Mouse (Mus musculus): Measurements from ENCODE around the gene Glrp1. TPM values are rescaled to one million over a fixed set of nuclear protein-coding genes. Genes with fewer than 3 reads are reported as not detected.

Gene Glrp1
- total and polyA plus RNA-seq, 3 experiments, result 0.08 to 0.16 TPM; not detected in 1

DNA sequence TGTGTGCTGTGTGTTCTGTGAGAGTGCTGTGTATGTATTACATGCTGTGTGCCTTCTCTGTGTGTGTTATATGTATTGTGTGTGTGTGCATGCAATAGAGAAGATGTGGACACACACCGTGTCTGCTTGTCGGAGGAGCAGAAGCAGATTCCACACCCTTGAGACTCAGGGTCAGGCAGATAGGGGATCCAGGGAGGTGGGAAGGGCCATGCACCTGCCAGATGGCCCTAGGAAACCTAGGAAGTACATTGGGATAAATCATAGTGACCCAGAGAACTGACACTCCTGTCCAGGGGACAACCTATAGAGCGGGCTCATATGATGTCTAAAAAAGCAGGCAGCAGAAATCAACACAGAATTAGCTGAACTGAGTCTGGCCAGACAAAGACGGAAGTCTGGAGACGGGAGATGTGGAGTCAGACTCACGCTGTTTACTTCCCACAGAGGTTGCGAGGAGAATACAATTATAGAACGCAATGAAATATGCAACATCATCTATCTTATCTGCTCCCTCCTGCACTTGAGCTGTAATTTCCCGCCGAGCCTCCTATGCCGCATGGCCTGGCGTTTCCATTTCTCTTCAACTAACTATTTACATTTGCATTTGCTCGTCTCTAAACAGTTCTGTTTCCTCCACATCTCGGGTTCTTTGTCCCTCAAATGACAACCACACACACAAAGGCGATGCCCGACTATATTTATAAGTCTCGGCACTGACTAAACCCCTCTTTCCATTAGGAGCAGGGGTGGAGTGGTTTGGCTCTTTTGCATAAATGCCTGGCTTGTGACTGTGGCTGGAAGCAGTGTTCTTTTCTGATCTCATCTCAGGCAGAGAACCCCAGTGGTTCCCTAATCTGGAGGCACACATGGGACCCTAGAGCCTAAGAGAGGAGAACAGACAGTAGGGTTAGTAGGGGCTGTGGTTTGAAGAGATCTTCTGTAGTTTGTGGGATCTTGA is 27.4 kb downstream of the Glrp1 start:
- H3K36me3 ChIP-seq (ENCODE audit: control insufficient read depth, insufficient read depth, low read length), result no peaks in the 10 kb centered on the region; the same call in 1 of the 2 replicates
- 21% methylated on average over 17 of the region's 17 CpGs for WGBS
- H3K4me3 ChIP-seq, result no peak overlapping the region
- intact Hi-C loops (cut with DNase I), result no loop called here
- no peaks in the 10 kb centered on the region for H3K27me3 ChIP-seq (ENCODE audit: control insufficient read depth, insufficient read depth, low read length)
- peaks cover 7% of the 10 kb centered on the region for H3K4me1 ChIP-seq (ENCODE audit: control insufficient read depth, insufficient read depth, low read length)
- H3K27ac ChIP-seq, result no peak overlapping the region
- TF ChIP-seq POLR2A (IDR thresholded peaks at IDR 0.05; ENCODE audit: insufficient read depth, low read depth, low read length), result no peak
- TF ChIP-seq EP300 (IDR thresholded peaks at IDR 0.05; ENCODE audit: insufficient read depth, low read depth, low read length), result no peak
- TF ChIP-seq CTCF (IDR thresholded peaks at IDR 0.05), result no peak
- no peak overlapping the region for H3K9ac ChIP-seq (ENCODE audit: low read depth, low read length)
- no peak for DNase-seq
- H3K79me2 ChIP-seq (replicated peaks; ENCODE audit: control insufficient read depth, insufficient read depth, low read length), result no peaks in the 10 kb centered on the region

DNA sequence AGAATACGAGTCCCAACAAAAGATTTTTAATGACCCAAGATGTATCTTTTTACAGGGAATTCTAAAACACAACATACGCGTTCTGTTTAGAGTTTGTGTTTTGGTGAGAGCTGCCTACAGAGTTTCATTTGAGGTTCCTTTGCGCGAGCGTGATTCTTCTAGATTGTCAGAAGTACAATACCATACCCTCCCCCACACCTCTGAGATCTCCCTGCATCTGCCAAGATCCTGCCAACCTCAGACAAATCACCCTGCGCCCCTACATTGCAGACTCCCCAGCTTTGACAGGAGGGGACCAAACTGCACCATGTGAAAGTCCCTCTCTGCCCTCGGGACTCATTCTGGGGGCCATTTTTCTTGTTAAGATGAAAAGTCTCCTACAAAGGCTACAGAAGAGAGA is 29.3 kb downstream of the Glrp1 start:
- intact Hi-C loops (cut with DNase I), result no loop called here
- Histone ChIP-seq H3K4me1 (ENCODE audit: control insufficient read depth, insufficient read depth, low read length) (peaks cover 6% of the 10 kb centered on the region), H3K4me3 (no peak overlapping the region), H3K27ac (no peak overlapping the region), H3K36me3 (ENCODE audit: control insufficient read depth, insufficient read depth, low read length) (no peaks in the 10 kb centered on the region), H3K9ac (ENCODE audit: low read depth, low read length) (no peak overlapping the region), H3K79me2 (replicated peaks; ENCODE audit: control insufficient read depth, insufficient read depth, low read length) (no peaks in the 10 kb centered on the region), H3K27me3 (ENCODE audit: control insufficient read depth, insufficient read depth, low read length) (no peaks in the 10 kb centered on the region)
- 94% methylated on average over 8 of the region's 8 CpGs for WGBS
- no peak for DNase-seq
- no peak for TF ChIP-seq POLR2A (IDR thresholded peaks at IDR 0.05; ENCODE audit: insufficient read depth, low read depth, low read length)
- TF ChIP-seq EP300 (IDR thresholded peaks at IDR 0.05; ENCODE audit: insufficient read depth, low read depth, low read length), result no peak
- no peak for TF ChIP-seq CTCF (IDR thresholded peaks at IDR 0.05)

DNA sequence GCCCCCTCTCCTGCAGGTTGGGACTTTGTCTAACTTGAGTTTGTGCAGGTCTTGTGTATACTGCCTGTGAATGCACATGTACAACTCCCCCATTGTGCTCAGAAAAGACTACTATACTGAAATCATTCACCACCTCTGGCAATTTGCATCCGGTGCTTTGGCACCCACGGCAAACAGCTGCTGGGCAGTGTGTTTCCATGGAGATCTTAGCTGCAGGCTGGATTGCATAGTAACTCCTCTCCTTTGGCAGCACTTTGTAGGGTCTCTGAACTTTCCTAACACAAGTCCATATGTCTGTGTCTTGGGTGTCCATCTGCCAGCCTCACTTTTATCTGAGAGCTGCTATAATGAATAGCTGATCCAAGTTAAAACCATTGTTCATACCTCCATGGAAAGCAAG is 31.7 kb downstream of the Glrp1 start:
- no peak for TF ChIP-seq EP300 (IDR thresholded peaks at IDR 0.05; ENCODE audit: insufficient read depth, low read depth, low read length)
- no peak for TF ChIP-seq POLR2A (IDR thresholded peaks at IDR 0.05; ENCODE audit: insufficient read depth, low read depth, low read length)
- TF ChIP-seq CTCF (IDR thresholded peaks at IDR 0.05), result no peak
- H3K79me2 ChIP-seq (replicated peaks; ENCODE audit: control insufficient read depth, insufficient read depth, low read length), result no peaks in the 10 kb centered on the region
- no peak overlapping the region for H3K27ac ChIP-seq
- intact Hi-C loops (cut with DNase I), result no loop called here
- peaks cover 7% of the 10 kb centered on the region for H3K4me1 ChIP-seq (ENCODE audit: control insufficient read depth, insufficient read depth, low read length)
- H3K27me3 ChIP-seq (ENCODE audit: control insufficient read depth, insufficient read depth, low read length), result no peaks in the 10 kb centered on the region
- H3K36me3 ChIP-seq (ENCODE audit: control insufficient read depth, insufficient read depth, low read length), result no peaks in the 10 kb centered on the region
- no peak overlapping the region for H3K9ac ChIP-seq (ENCODE audit: low read depth, low read length)
- WGBS, result 76% methylated on average over 2 of the region's 2 CpGs
- DNase-seq, result no peak
- H3K4me3 ChIP-seq, result no peak overlapping the region

DNA sequence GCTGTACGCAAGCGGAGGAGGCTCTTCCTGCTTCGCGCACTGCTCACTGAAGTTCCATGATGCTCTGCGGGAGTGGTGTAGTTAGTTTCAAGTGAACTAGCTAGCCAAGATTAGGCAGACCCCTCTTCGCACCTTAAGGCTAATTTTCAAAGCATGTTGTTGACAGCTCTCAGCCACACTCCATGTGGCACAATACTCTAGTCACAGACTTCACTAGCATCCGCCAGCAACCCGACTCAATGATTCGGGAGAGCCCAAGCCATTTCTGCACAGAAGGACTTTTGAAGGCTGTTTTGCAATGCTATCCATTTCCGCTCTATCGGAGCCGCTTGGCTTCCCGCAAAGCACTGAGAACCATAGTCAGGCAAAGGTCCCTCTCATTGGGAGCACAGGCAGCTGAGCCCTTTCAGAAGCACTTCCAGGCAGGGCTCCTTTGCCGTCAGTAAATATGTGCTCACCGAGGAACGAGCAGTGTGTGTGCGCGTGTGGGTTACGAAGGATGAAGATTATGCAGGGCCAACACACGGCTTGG is 33.2 kb downstream of the Glrp1 start:
- H3K27ac ChIP-seq, result no peak overlapping the region
- no peak overlapping the region for H3K9ac ChIP-seq (ENCODE audit: low read depth, low read length)
- no peak overlapping the region for H3K4me3 ChIP-seq
- no peak for DNase-seq
- intact Hi-C loops (cut with DNase I), result no loop called here
- H3K4me1 ChIP-seq (ENCODE audit: control insufficient read depth, insufficient read depth, low read length), result peaks cover 1% of the 10 kb centered on the region; the same call in 1 of the 2 replicates
- H3K27me3 ChIP-seq (ENCODE audit: control insufficient read depth, insufficient read depth, low read length), result no peaks in the 10 kb centered on the region
- no peaks in the 10 kb centered on the region for H3K79me2 ChIP-seq (replicated peaks; ENCODE audit: control insufficient read depth, insufficient read depth, low read length)
- no peaks in the 10 kb centered on the region for H3K36me3 ChIP-seq (ENCODE audit: control insufficient read depth, insufficient read depth, low read length)
- 95% methylated on average over 20 of the region's 20 CpGs for WGBS
- TF ChIP-seq CTCF (IDR thresholded peaks at IDR 0.05), result no peak
- TF ChIP-seq EP300 (IDR thresholded peaks at IDR 0.05; ENCODE audit: insufficient read depth, low read depth, low read length), result no peak
- no peak for TF ChIP-seq POLR2A (IDR thresholded peaks at IDR 0.05; ENCODE audit: insufficient read depth, low read depth, low read length)

DNA sequence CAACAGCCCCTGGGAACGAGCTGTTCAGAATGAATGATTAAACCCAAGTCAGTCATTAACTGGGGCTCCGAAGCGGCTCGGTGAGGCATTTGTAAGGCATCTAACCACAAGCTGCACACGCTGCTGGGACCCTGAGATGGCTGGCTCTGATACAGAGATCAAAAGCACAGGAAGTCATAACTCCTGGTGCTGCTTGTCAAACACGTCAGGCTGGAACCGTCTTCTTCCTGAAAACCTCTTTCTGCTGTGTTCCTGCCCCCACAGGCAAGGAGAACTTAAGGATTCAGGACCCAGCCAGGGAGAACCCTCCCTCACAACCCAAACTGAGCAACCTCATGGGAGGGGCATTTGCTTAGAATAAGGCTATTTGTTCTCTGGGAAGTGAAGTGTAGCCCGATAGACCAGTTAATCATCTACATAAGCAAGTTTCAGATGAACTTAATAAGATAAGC is 34.3 kb downstream of the Glrp1 start:
- no peak overlapping the region for H3K4me3 ChIP-seq
- no peak for TF ChIP-seq CTCF (IDR thresholded peaks at IDR 0.05)
- no peak for TF ChIP-seq POLR2A (IDR thresholded peaks at IDR 0.05; ENCODE audit: insufficient read depth, low read depth, low read length)
- TF ChIP-seq EP300 (IDR thresholded peaks at IDR 0.05; ENCODE audit: insufficient read depth, low read depth, low read length), result no peak
- intact Hi-C loops (cut with DNase I), result no loop called here
- no peak overlapping the region for H3K27ac ChIP-seq
- DNase-seq, result no peak
- H3K27me3 ChIP-seq (ENCODE audit: control insufficient read depth, insufficient read depth, low read length), result no peaks in the 10 kb centered on the region
- H3K4me1 ChIP-seq (ENCODE audit: control insufficient read depth, insufficient read depth, low read length), result peaks cover 1% of the 10 kb centered on the region; the same call in 1 of the 2 replicates
- no peaks in the 10 kb centered on the region for H3K79me2 ChIP-seq (replicated peaks; ENCODE audit: control insufficient read depth, insufficient read depth, low read length)
- H3K36me3 ChIP-seq (ENCODE audit: control insufficient read depth, insufficient read depth, low read length), result no peaks in the 10 kb centered on the region
- H3K9ac ChIP-seq (ENCODE audit: low read depth, low read length), result no peak overlapping the region
- 54% methylated on average over 8 of the region's 8 CpGs for WGBS

DNA sequence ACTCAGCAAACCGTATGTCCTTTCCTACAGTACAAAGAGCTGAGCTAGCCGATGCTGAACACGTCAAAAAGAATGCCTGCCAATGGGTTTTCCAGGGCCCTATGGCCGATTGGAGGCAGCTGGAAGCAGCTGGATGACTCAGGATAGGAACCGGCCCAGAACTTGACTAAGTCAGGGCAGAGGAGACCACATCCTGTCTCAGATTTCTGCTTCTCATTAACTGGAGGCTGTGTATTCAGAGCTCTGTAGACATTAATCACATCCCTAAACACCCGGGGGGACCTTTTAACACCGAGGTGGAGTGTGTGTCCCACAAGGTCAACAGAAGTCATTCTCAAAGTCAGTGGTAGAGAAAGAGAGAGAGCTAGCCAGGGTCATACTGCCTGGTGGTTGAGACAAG is 35.3 kb downstream of the Glrp1 start:
- TF ChIP-seq EP300 (IDR thresholded peaks at IDR 0.05; ENCODE audit: insufficient read depth, low read depth, low read length), result 0 out of 2 replicates have a peak, but pooled peaks have one; percentile 34
- no peak for TF ChIP-seq POLR2A (IDR thresholded peaks at IDR 0.05; ENCODE audit: insufficient read depth, low read depth, low read length)
- TF ChIP-seq CTCF (IDR thresholded peaks at IDR 0.05), result no peak
- H3K4me3 ChIP-seq, result no peak overlapping the region
- H3K27ac ChIP-seq, result peak overlapping the region; percentile 28
- DNase-seq, result peak; percentile 62 to 77
- no peaks in the 10 kb centered on the region for H3K27me3 ChIP-seq (ENCODE audit: control insufficient read depth, insufficient read depth, low read length)
- H3K4me1 ChIP-seq (ENCODE audit: control insufficient read depth, insufficient read depth, low read length), result peaks cover 1% of the 10 kb centered on the region; the same call in 1 of the 2 replicates
- no peaks in the 10 kb centered on the region for H3K79me2 ChIP-seq (replicated peaks; ENCODE audit: control insufficient read depth, insufficient read depth, low read length)
- WGBS, result 19% methylated on average over 7 of the region's 7 CpGs
- intact Hi-C loops (cut with DNase I), result no loop called here
- H3K9ac ChIP-seq (ENCODE audit: low read depth, low read length), result no peak overlapping the region
- H3K36me3 ChIP-seq (ENCODE audit: control insufficient read depth, insufficient read depth, low read length), result no peaks in the 10 kb centered on the region
